Mouse (Mus musculus) liver, postnatal 0 days (tissue): ENCODE measurements at regions not wholly inside any gene's neighbourhood (a gene's known extent, or its start where the extent isn't known, plus 50 kb on each side); places are given as distances from the start of the nearest gene placed in this dataset.

ENCODE experiments used
- ATAC-seq: fragments of 200-750 bp; cut with Nextera tagmentation; 2 replicates; pipeline ENCODE4 v1.8.0; 2017; ENCODE audit warnings: mild to moderate bottlenecking, moderate library complexity
- DNase-seq: peaks from one replicate; pipeline ENCODE4 v3.0.0-alpha.2; 2016
- H3K27ac ChIP-seq: fragments of 300-500 bp; sonication (generic); 2 replicates; pipeline ENCODE4 v1.5.1; 2014; ENCODE audit warnings: antibody characterized with exemption, moderate library complexity, mild to moderate bottlenecking, low read depth
- H3K27me3 ChIP-seq: fragments of 300-500 bp; sonication (generic); 2 replicates; pipeline ENCODE4 v1.6.1; 2014; ENCODE audit warnings: low read length, control low read depth, mixed read lengths; ENCODE audit not compliant: insufficient read depth
- H3K36me3 ChIP-seq: fragments of 300-500 bp; sonication (generic); replicated peaks from 2 replicates; pipeline ENCODE4 v1.6.1; 2014; ENCODE audit warnings: mild to moderate bottlenecking, control low read depth, low read length, moderate library complexity, mixed read lengths; ENCODE audit not compliant: insufficient read depth
- H3K4me1 ChIP-seq: fragments of 300-500 bp; sonication (generic); 2 replicates; pipeline ENCODE4 v1.6.1; 2014; ENCODE audit warnings: antibody characterized with exemption, mild to moderate bottlenecking, control low read depth; ENCODE audit not compliant: insufficient read depth
- H3K4me2 ChIP-seq: fragments of 300-500 bp; sonication (generic); 2 replicates; pipeline ENCODE4 v1.6.1; 2014; ENCODE audit warnings: low read depth, mild to moderate bottlenecking, low read length, moderate library complexity, mixed read lengths
- H3K4me3 ChIP-seq: fragments of 300-500 bp; sonication (generic); 2 replicates; pipeline ENCODE4 v1.5.1; 2014; ENCODE audit warnings: low read depth, low read length
- H3K9ac ChIP-seq: fragments of 300-500 bp; sonication (generic); replicated peaks from 2 replicates; pipeline ENCODE4 v1.6.1; 2014; ENCODE audit warnings: mild to moderate bottlenecking, moderate library complexity
- H3K9me3 ChIP-seq: fragments of 300-500 bp; sonication (generic); 2 replicates; pipeline ENCODE4 v1.6.1; 2016; ENCODE audit warnings: mild to moderate bottlenecking, control low read depth, low read length, mixed read lengths
- CTCF ChIP-seq: sonication (generic); IDR thresholded peaks from 2 replicates; pipeline ENCODE4 v1.5.1; 2016; ENCODE audit warnings: antibody characterized with exemption, low read depth
- EP300 ChIP-seq: IDR thresholded peaks from 2 replicates; pipeline ENCODE4 v1.6.1; 2016; ENCODE audit warnings: antibody characterized with exemption, low read depth, mild to moderate bottlenecking
- WGBS: fragments of 180-500 bp; shearing (Covaris S2); extraction: QIAGEN DNeasy Blood & Tissue Kit; methylation state at CpG from one replicate; pipeline ENCODE4 v1.1.7; 2014; ENCODE audit not compliant: insufficient replicate concordance; 5-methylcytosine and 5-hydroxymethylcytosine counted together

DNA sequence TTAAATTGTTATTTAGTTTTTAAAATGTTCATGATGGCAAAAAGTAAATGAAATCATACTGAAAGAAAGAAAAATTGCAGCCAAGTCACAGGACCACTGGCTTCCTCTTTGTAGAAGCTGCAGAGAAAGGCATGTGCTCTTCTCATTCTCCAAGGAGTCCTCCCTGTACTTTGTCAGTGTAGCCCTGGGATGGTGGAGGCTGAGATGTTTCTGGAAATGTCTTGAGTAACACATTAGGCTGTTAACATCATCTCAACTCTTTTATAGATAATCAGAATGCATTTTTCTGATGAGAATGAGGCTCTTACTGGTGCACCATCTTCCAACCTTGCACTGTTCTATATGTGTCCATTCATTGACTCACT lies 128.3 kb upstream of the Tle1 start:
- TF ChIP-seq EP300 (no peak), CTCF (no peak)
- DNase-seq (no peak), ATAC-seq (no peak)
- Histone ChIP-seq H3K27me3 (no peaks in the 10 kb centered on the region), H3K9ac (no peak overlapping the region), H3K9me3 (no peaks in the 10 kb centered on the region), H3K27ac (no peak overlapping the region), H3K4me1 (no peaks in the 10 kb centered on the region), H3K4me2 (no peak overlapping the region), H3K4me3 (no peak overlapping the region), H3K36me3 (no peaks in the 10 kb centered on the region)

GRCm38 (mm10) chr4:72328282-72329025 lies 127.7 kb upstream of the Tle1 start:
- Histone ChIP-seq H3K27me3 (no peaks in the 10 kb centered on the region), H3K36me3 (no peaks in the 10 kb centered on the region), H3K27ac (no peak overlapping the region), H3K9me3 (no peaks in the 10 kb centered on the region), H3K4me1 (no peaks in the 10 kb centered on the region), H3K4me2 (no peak overlapping the region), H3K4me3 (no peak overlapping the region), H3K9ac (no peak overlapping the region)
- WGBS, result 73% methylated on average over 2 of the region's 2 CpGs
- TF ChIP-seq EP300 (no peak), CTCF (no peak)
- no peak for DNase-seq
- ATAC-seq, result no peak

DNA sequence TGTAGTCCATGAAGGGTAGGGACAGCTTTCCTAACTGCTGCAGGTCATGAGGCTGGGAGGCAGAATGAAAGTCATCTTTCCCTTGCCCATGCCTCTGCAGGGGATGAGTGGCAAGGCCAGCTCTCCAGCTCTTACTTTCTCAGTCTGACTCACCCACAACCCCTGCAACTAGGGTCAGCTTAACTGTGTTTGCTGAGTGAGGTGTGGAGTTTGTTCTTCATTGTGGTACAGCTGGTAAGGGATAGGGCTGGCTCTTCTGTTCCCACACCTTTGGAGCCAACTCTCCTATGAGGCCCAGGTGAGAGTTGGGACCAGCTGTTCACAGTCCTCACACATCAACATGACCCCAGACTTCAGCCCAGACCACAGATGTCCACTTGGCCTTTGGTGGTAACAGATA lies 124.2 kb upstream of the Tle1 start:
- TF ChIP-seq CTCF (no peak), EP300 (no peak)
- Histone ChIP-seq H3K27me3 (no peaks in the 10 kb centered on the region), H3K9ac (no peak overlapping the region), H3K36me3 (no peaks in the 10 kb centered on the region), H3K4me3 (no peak overlapping the region), H3K27ac (no peak overlapping the region), H3K4me1 (no peaks in the 10 kb centered on the region), H3K9me3 (no peaks in the 10 kb centered on the region), H3K4me2 (no peak overlapping the region)
- DNase-seq (no peak), ATAC-seq (no peak)

DNA sequence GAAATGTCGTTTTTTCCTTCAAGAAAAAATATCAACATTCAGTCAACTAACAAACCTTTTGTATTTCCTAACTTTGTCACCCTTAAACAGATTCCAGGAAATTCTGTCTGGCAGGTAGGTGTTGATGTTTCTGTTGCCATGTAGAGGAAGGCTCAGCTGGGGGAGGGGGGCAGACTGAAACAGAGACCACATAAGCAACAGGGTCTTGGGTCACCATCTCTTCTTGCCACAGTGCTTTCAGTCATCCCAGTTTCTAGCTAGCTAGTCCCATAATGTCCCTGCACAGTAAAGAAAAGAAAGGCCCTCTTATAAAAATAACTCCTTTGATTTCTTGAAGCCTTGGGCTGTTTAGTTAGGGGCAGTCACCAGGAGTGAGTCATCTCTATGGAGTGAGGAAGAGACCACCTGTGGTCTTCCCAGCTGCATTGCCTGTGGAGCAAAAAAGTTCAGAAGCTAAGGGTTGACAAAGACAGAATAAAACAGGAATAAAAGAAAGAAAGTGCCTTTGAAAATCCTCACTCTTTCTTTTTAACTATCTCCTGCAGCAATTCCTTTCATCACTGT lies 84.5 kb upstream of the Tle1 start:
- no peak for DNase-seq
- no peak overlapping the region for H3K27ac ChIP-seq
- H3K27me3 ChIP-seq, result no peaks in the 10 kb centered on the region
- H3K4me2 ChIP-seq, result no peak overlapping the region
- H3K4me1 ChIP-seq, result no peaks in the 10 kb centered on the region
- H3K4me3 ChIP-seq, result no peak overlapping the region
- no peaks in the 10 kb centered on the region for H3K36me3 ChIP-seq
- H3K9me3 ChIP-seq, result no peaks in the 10 kb centered on the region
- 33% methylated on average over 1 of the region's 1 CpGs for WGBS
- H3K9ac ChIP-seq, result no peak overlapping the region
- TF ChIP-seq EP300 (no peak), CTCF (no peak)
- ATAC-seq, result no peak

DNA sequence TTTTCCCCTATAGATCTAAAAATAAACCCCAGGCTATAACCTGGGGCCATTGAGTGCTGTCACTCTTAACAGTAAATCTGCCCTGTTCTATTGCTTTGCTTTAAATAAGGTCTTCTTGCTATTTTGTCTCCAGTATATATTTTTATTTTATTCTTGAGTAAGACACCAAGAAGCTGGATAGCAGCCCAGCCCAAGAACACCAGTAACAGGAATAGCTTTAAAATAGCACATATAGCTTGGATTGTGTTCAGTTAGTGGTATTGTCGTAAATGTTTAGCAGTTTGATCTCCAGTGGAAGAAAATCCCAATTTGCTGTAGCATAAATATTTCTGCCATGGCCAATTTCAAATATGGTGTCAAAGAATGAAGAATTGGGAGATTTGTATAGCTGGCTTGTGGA lies 49.8 kb upstream of the Tle1 start:
- no peak for ATAC-seq
- Histone ChIP-seq H3K27ac (no peak overlapping the region), H3K9ac (no peak overlapping the region), H3K4me1 (no peaks in the 10 kb centered on the region), H3K4me3 (no peak overlapping the region), H3K27me3 (no peaks in the 10 kb centered on the region), H3K36me3 (no peaks in the 10 kb centered on the region), H3K9me3 (no peaks in the 10 kb centered on the region), H3K4me2 (no peak overlapping the region)
- TF ChIP-seq CTCF, result no peak
- TF ChIP-seq EP300, result no peak
- DNase-seq, result no peak
- 74% methylated on average over 1 of the region's 1 CpGs for WGBS
